Mouse (Mus musculus): Measurements from ENCODE around the gene Zfp219.

GRCm38 (mm10) chr14:52013021-52013610 is 7.4 kb downstream of the Zfp219 start:
- TF ChIP-seq CTCF (IDR thresholded peaks at IDR 0.05; ENCODE audit: extremely low read depth, insufficient read depth, low read length): no peak
- TF ChIP-seq POLR2A (IDR thresholded peaks at IDR 0.05; ENCODE audit: extremely low read depth, insufficient read depth, low read length): no peak
